Mouse (Mus musculus) cerebellum, adult 9-11 months (tissue): Measurements from ENCODE around the gene Nbas.

Experiments used
- DNase-seq: peaks from one replicate; pipeline ENCODE4 v3.0.0; 2022

The Nbas gene

DNA sequence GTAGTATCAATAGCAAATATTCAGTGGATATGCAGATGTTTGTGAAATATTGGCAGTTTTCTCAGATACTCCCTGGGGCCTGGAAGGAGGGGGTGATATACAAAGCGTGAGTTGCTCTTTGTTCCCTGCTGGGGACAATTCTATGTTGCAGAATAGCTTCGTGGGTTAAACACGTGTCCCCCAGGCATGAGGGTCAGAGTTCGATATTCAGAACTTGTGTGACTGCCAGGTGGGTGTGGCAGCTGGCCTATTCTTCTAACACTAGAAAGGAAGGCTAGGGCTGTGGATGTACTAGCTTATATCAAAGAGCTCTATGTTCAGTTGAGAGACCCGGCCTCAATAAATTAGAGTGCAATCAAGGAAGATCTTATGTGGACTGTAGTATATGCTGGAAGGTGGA lies 274.9 kb downstream of the Nbas start:
- no peak for DNase-seq

GRCm38 (mm10) chr12:13563646-13564289 lies 294.8 kb downstream of the Nbas start:
- DNase-seq = no peak

- no peak for DNase-seq
Observed at GRCm38 (mm10) chr12:13564330-13564729, 295.4 kb downstream of the Nbas start.

DNA sequence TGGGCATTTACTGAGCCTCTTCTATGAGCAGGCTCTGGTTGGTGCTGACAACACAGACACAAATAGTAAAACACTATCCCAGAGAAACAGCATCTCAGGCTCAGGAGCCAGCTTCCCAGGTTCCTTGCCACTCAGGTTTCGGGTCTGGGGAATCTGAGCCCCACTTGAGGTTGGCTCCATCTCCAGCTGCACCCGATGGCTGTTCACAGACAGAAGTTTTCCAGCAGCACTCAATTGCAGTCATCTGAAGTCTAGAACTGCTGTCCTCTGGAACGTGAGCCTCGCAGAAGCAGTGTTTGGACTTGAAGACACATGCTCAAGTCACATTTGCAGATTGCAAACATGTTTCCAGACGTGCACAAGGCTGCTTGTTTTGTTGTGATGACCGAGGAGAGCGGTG lies 297.5 kb downstream of the Nbas start:
- DNase-seq = no peak

DNA sequence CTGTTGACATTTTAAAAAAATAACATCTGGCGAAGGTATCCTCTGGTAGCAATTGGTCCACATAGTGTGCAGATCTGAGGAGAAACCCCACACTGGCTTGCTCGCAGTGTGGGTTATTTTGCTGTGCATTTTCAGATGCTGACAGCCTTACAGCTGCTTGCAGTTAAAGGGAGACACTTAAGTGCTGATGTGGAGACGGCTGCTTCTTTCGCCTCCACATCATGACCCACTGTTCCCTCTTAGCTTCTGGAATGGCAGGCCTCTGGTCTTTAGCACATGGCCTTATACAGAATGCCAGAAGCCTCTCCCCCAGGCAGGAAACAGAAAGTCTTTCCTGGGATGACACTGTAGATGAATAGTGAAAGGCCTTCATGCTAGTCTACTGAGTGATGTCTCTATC lies 306.2 kb downstream of the Nbas start:
- no peak for DNase-seq

GRCm38 (mm10) chr12:13575605-13576600 lies 307.0 kb downstream of the Nbas start:
- DNase-seq = no peak

- no peak for DNase-seq
Observed at GRCm38 (mm10) chr12:13576761-13577160, 307.8 kb downstream of the Nbas start.

- DNase-seq = no peak
Observed at GRCm38 (mm10) chr12:13580796-13581195, 311.9 kb downstream of the Nbas start.

GRCm38 (mm10) chr12:13583386-13583785 lies 314.5 kb downstream of the Nbas start:
- DNase-seq = no peak

- no peak for DNase-seq
Observed at GRCm38 (mm10) chr12:13585527-13586156, 316.7 kb downstream of the Nbas start.

- DNase-seq = no peak
Observed at GRCm38 (mm10) chr12:13587675-13588074, 318.7 kb downstream of the Nbas start.

DNA sequence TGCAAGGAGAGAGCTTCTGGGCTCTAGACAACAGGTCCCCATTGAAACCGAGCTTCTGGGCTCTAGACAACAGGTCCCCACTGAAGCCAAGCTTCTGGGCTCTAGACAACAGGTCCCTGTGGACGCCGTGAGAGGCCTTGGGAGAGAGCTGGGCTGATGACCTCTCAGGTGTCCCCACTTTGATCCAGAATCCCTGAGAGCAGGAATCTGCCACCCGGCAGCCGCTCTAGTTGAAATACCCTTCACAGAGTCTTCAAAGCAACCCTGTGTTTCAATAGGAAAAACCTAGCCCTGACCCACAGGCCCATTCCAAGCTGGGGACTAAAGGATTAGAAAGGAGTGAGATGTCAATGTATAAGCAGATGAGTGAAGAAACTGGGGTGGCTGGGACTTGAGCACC lies 320.1 kb downstream of the Nbas start:
- DNase-seq = no peak

GRCm38 (mm10) chr12:13594746-13595469 lies 326.0 kb downstream of the Nbas start:
- DNase-seq = no peak

DNA sequence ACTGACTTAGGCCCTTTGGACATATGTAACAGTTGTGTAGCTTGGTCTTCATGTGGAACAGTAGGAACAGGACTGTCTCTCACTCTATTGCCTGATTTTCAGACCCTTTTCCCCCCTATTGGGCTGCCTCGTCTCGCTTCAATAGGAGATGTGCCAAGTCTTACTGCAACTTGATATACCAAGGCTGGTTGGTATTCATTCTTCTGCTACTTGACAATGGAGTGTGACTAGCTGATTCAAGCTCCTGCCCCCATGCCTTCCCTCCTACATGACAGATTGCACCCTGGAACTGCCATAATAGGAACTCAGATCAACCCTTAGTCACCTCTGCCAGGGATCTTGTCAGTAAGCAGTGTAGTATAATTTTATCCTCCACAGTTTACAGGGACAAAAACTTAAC lies 328.1 kb downstream of the Nbas start:
- no peak for DNase-seq

- peak; percentile 7 for DNase-seq
Observed at GRCm38 (mm10) chr12:13598545-13598944, 329.6 kb downstream of the Nbas start.

DNA sequence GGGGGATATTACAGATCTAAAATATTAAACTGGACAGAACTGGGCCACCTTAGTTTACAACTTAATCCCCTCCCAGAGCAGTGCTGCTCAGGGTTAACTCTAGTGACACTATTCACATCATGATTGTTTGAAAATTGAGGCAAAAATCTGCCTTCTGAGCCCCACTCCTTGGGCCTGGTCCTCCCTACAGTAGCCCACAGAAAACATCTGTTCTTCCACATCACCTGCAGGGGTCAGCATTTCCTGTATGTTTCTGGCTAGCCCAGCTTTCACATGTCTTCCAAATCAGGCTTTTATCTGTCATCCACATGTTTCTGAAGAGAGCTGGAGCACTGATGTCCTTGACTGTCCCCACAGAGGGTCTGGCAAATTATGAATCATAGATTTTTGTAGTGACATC lies 333.5 kb downstream of the Nbas start:
- DNase-seq = no peak

DNA sequence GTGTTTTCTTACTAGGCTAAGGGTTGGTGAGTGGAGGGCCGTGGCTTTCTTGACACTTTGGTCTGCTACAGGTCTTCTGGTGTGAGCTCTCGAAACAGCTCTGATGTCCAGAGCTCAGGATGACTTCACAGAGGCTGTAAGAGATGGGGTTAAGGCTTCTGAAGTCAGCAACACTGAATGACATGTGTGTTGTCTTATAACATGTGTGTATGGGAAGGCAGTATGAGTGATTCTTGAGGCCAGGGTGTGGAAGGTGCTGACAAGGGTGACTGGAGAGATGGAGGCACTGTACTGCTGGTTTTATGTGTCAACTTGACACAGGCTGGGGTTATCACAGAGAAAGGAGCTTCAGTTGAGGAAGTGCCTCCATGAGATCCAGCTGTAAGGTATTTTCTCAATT lies 338.1 kb downstream of the Nbas start:
- no peak for DNase-seq

GRCm38 (mm10) chr12:13609027-13609426 lies 340.1 kb downstream of the Nbas start:
- no peak for DNase-seq

- no peak for DNase-seq
Observed at GRCm38 (mm10) chr12:13613041-13613440, 344.1 kb downstream of the Nbas start.

- no peak for DNase-seq
Observed at GRCm38 (mm10) chr12:13615661-13616060, 346.7 kb downstream of the Nbas start.

DNA sequence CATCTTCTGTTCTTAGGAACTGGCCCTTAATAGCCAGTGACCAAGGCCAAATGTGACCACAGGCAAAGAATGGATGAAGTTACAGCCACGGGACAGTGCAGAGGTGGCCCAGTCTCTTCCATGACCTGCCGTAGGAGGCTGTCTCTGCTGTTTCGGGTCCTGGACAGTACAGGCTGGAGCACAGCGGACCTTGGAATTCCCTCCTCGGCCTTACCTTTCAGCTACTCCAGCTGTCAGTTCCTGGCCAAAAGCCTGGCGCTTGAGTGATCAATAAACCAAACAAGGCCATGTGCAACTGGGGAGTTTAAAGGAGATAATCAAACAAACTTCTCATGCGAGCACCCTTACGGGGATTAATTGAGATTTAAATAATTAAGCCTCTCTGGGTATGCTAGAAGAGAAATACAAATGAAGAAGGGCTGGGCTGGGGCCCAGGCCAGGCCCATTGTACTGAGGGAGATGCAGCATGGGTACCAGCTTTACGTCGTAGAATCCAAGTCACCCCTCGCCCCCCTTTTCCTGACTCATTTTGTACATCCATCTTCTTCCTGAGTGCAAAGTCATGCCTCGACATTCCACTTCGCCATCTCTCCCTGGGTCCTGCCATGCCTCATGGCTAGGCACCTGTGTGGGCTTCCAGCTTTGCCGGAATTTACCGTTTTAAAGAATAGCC lies 353.4 kb downstream of the Nbas start:
- no peak for DNase-seq
